9 mouse cellular contexts compared by ENCODE assay signal in the genomic region with DNA sequence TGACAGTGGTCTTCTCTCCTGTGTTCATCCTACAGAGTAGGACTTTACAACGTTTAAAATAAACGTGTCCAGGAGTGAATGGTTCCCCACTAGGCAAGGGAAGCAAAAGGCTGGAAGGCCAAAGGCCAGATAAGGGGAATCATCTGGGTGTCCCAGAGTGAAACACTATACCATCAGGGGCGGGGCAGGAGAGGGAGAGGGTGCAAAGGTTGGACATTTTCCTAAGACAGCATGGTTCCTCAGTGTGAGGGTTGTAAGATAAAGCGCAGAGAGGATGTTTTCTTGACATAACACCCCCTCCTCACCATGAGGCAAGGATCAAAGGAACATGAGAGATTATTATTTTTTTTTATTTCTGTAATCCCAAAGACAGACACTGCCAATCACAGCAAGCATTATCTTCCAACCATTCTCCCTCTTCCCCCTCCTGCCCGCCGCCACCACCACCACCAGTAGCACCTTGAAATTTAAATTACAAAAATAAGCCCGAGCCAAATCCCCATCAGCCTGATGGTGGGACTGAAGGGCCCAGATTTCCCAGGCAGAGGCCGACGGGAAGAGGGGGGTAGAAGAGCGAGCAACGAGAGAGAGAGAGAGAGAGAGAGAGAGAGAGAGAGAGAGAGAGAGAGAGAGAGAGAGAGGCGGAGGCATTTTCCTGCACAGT. TPM values are rescaled to one million over a fixed set of nuclear protein-coding genes. Genes with fewer than 3 reads are reported as not detected.
A peak's percentile ranks its signal among the peaks of the same experiment; 100 is the strongest.
DNase-seq lines count a peak whose midpoint lies in the region; ATAC-seq lines count a peak whose summit lies in the region.
"Had no signal": no experiment of that assay in that cellular context is flagged by ENCODE, and none has a peak within 500 bp of the region (broad histone marks: within the 10 kb centered on the region; RNA-seq: fewer than 3 reads in every experiment).

No protein-coding gene starts in this region.

- no peaks in the 10 kb centered on the region for H3K36me3 ChIP-seq in heart, embryonic 16.5 days (ENCODE audit: control insufficient read depth, insufficient read depth)
- H3K36me3 ChIP-seq in forebrain, embryonic 10.5 days (replicated peaks): no peaks in the 10 kb centered on the region
- no peaks in the 10 kb centered on the region for H3K36me3 ChIP-seq in liver, embryonic 11.5 days (ENCODE audit: control insufficient read depth, insufficient read depth, low read length)

- H3K27ac ChIP-seq in heart, embryonic 16.5 days (ENCODE audit: low read length): peak overlapping the region; percentile 73; the same call in 1 of the 2 replicates
- H3K27ac ChIP-seq in forebrain, embryonic 10.5 days: peak overlapping the region; percentile 86
- H3K27ac ChIP-seq in liver, embryonic 11.5 days (ENCODE audit: low read depth, low read length): no peak overlapping the region

- no peak for DNase-seq in heart, postnatal 10 days
- peak; percentile 5 for DNase-seq in R1 (ENCODE audit: low read depth, low spot score)
- DNase-seq in forebrain, embryonic 10.5 days (ENCODE audit: extremely low spot score, low spot score): peak; percentile 14
- no peak for DNase-seq in liver, embryonic 11.5 days (ENCODE audit: low spot score)
- DNase-seq in ovary, postnatal 36 days (ENCODE audit: low spot score): no peak
- no peak for DNase-seq in spleen, adult 18-20 months
- DNase-seq in MN1 (ENCODE audit: low spot score): no peak

- peak overlapping the region; percentile 69 for H3K4me2 ChIP-seq in heart, embryonic 16.5 days (ENCODE audit: low read depth, low read length)
- H3K4me2 ChIP-seq in liver, embryonic 11.5 days: peak overlapping the region; percentile 61

- H3K9me3 ChIP-seq in heart, embryonic 16.5 days (replicated peaks; ENCODE audit: control insufficient read depth, low read length): no peaks in the 10 kb centered on the region
- no peaks in the 10 kb centered on the region for H3K9me3 ChIP-seq in forebrain, embryonic 10.5 days
- no peaks in the 10 kb centered on the region for H3K9me3 ChIP-seq in liver, embryonic 11.5 days (ENCODE audit: control insufficient read depth, low read length)

- peak; percentile 67 for ATAC-seq in heart, embryonic 16.5 days (replicated peaks; ENCODE audit: extremely low read depth, insufficient read depth, low FRiP score)
- ATAC-seq in liver, embryonic 11.5 days (replicated peaks; ENCODE audit: low FRiP score): no peak

- no peaks in the 10 kb centered on the region for H3K4me1 ChIP-seq in heart, embryonic 16.5 days (ENCODE audit: control insufficient read depth, insufficient read depth, low read length)
- peaks cover 5% of the 10 kb centered on the region for H3K4me1 ChIP-seq in forebrain, embryonic 10.5 days
- H3K4me1 ChIP-seq in liver, embryonic 11.5 days (replicated peaks; ENCODE audit: control insufficient read depth, insufficient read depth, low read length): no peaks in the 10 kb centered on the region

- 0 out of 2 replicates have a peak, but pooled peaks cover 2% of the 10 kb centered on the region for H3K27me3 ChIP-seq in heart, embryonic 16.5 days (ENCODE audit: control insufficient read depth, insufficient read depth, low read length)
- H3K27me3 ChIP-seq in forebrain, embryonic 10.5 days (ENCODE audit: poor library complexity, severe bottlenecking): 0 out of 2 replicates have a peak, but pooled peaks cover 4% of the 10 kb centered on the region
- peaks cover 11% of the 10 kb centered on the region for H3K27me3 ChIP-seq in liver, embryonic 11.5 days (replicated peaks; ENCODE audit: control insufficient read depth, insufficient read depth, low read length)

- 8% methylated on average over 11 of the region's 12 CpGs for WGBS in heart, embryonic 16.5 days
- 13% methylated on average over 10 of the region's 12 CpGs for WGBS in forebrain, embryonic 10.5 days
- WGBS in liver, embryonic 11.5 days: 12% methylated on average over 10 of the region's 12 CpGs

- H3K4me3 ChIP-seq in heart, embryonic 16.5 days (ENCODE audit: low read length): peak overlapping the region; percentile 72
- peak overlapping the region; percentile 67 for H3K4me3 ChIP-seq in forebrain, embryonic 10.5 days
- peak overlapping the region; percentile 51 for H3K4me3 ChIP-seq in liver, embryonic 11.5 days (ENCODE audit: low read depth, low read length)

- peak overlapping the region; percentile 74 for H3K9ac ChIP-seq in heart, embryonic 16.5 days (ENCODE audit: low read length)
- peak overlapping the region; percentile 8; the same call in 1 of the 2 replicates for H3K9ac ChIP-seq in liver, embryonic 11.5 days (ENCODE audit: low read depth, low read length)

- intact Hi-C loops in heart, postnatal 10 days (cut with DNase I): no loop called here

RNA-seq across cellular contexts. Expression of a gene that starts 1.4 kb away (rescaled TPM):
- polyA plus RNA-seq in heart, embryonic 16.5 days (2015; fragmentation: Nextera tagmentation; extraction: Ambion mirVana): 17.4 and 20.2 TPM in 2 replicates
- 1 to 10 TPM; 3.7 to 4.5 TPM for total RNA-seq in heart, postnatal 10 days (2021)
- polyA plus RNA-seq in forebrain, embryonic 10.5 days (2016; fragmentation: Nextera tagmentation; extraction: Ambion mirVana): 14.1 and 15.5 TPM in 2 replicates
- polyA plus RNA-seq in liver, embryonic 11.5 days (2014; fragmentation: Nextera tagmentation; extraction: Ambion mirVana): 14.9 and 17.0 TPM in 2 replicates
- total RNA-seq: neutrophil, adult 5-6 weeks had no signal

RNA-seq across cellular contexts. Expression of a gene that starts 20.8 kb away (rescaled TPM):
- polyA plus RNA-seq in heart, embryonic 16.5 days (2015; fragmentation: Nextera tagmentation; extraction: Ambion mirVana): 11.4 and 13.1 TPM in 2 replicates
- total RNA-seq in heart, postnatal 10 days (2021): 10 to 100 TPM; 12.0 to 12.8 TPM
- polyA plus RNA-seq in forebrain, embryonic 10.5 days (2016; fragmentation: Nextera tagmentation; extraction: Ambion mirVana): 17.2 and 19.0 TPM in 2 replicates
- polyA plus RNA-seq in liver, embryonic 11.5 days (2014; fragmentation: Nextera tagmentation; extraction: Ambion mirVana): 11.8 and 12.8 TPM in 2 replicates

Comparison
In these comparisons a context has a peak if more than half of its experiments do, and no peak if none do; other contexts are left out.
1. DNase-seq: peak in R1 (single experiment) and forebrain, embryonic 10.5 days (single experiment); none in heart, postnatal 10 days (0 of 2), liver, embryonic 11.5 days (single experiment), ovary, postnatal 36 days (single experiment), spleen, adult 18-20 months (0 of 2) and MN1 (single experiment).
2. Peak in every context shown above with its lines, with median percentiles within 50 percentile points of each other: H3K4me3 ChIP-seq.